Mouse (Mus musculus) embryonic fibroblast, embryonic 13.5 days (primary cell): ENCODE results near the gene Bahcc1.

ENCODE experiments used
- CTCF ChIP-seq: IDR thresholded peaks from 2 replicates; pipeline ENCODE4 v1.5.1; 2011; ENCODE audit warnings: mild to moderate bottlenecking, control low read depth, low read length, moderate library complexity, borderline replicate concordance; ENCODE audit not compliant: insufficient read depth
- POLR2A ChIP-seq: IDR thresholded peaks from 2 replicates; pipeline ENCODE4 v1.6.1; 2011; ENCODE audit warnings: low read depth, mild to moderate bottlenecking, control low read depth, low read length, moderate library complexity

DNA sequence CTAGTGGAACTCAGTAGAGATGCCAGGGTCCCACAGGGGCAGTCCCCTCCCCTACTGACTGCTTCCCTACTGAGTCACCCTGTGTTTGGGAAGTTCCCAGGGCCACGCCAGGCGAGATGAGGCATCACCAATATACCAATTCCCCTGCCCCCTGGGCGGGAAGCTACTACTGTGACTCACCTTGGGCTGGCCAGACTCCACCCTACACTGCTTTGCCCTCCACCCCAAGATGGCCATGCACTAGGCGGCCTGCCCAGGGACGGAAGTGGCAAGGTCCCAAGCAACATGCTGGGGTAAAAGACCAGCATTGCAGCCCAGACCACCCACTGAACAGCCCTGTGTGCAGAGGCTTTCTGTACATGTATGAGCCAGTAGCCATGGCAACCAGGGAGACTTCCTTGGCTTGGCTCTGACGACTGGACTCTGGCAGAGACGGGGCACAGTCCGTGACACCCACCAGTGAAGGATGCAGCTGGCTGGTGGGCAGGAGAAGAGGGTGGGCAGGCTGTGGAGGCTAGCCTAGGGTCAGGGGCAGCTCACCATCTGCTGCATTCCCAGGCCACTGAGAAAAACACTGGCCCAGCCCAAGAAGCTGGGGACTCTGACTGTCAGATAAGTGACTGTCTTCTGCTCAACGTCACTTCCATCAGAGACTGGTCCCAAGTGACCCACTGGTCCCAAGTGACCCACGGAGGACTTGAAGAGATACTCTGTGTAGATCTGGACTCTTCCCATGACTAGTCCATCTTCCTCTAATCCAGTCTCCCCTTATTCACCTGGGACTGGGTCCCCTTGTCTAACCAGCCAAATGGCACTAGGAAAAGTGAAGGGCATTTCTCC, 24.5 kb downstream of the Bahcc1 start:
- no peak for TF ChIP-seq CTCF
- no peak for TF ChIP-seq POLR2A
